Mouse (Mus musculus) heart, embryonic 10.5 days (tissue): Measurements from ENCODE around the gene Mrm1. TPM values are rescaled to one million over a fixed set of nuclear protein-coding genes. Genes with fewer than 3 reads are reported as not detected.

Experiments
- DNase-seq: peaks from one replicate; pipeline ENCODE4 v3.0.0-alpha.2; 2017; ENCODE audit warnings: low spot score
- H3K27ac ChIP-seq: fragments of 300-500 bp; sonication (generic); 2 replicates; pipeline ENCODE4 v1.5.1; 2016; ENCODE audit warnings: mild to moderate bottlenecking
- H3K27me3 ChIP-seq: fragments of 300-500 bp; sonication (generic); 2 replicates; pipeline ENCODE4 v1.6.1; 2016; ENCODE audit warnings: mild to moderate bottlenecking; ENCODE audit not compliant: poor library complexity, insufficient read depth, severe bottlenecking
- H3K36me3 ChIP-seq: fragments of 300-500 bp; sonication (generic); 2 replicates; pipeline ENCODE4 v1.6.1; 2016; ENCODE audit warnings: mild to moderate bottlenecking, moderate library complexity
- H3K4me1 ChIP-seq: fragments of 300-500 bp; sonication (generic); 2 replicates; pipeline ENCODE4 v1.6.1; 2016; ENCODE audit warnings: mild to moderate bottlenecking
- H3K4me3 ChIP-seq: fragments of 300-500 bp; sonication (generic); 2 replicates; pipeline ENCODE4 v1.5.1; 2016; ENCODE audit warnings: mild to moderate bottlenecking, moderate library complexity
- H3K9me3 ChIP-seq: fragments of 300-500 bp; sonication (generic); 2 replicates; pipeline ENCODE4 v1.6.1; 2016; ENCODE audit warnings: mild to moderate bottlenecking, moderate library complexity
- WGBS: fragments of 180-500 bp; shearing (Covaris S2); methylation state at CpG from one replicate; pipeline ENCODE4 v1.1.7; 2016; 5-methylcytosine and 5-hydroxymethylcytosine counted together
- polyA plus RNA-seq: library from polyadenylated mRNA; unstranded; fragments of >200 nt; fragmentation: Nextera tagmentation; extraction: Ambion mirVana; gene quantifications from 2 replicates; pipeline ENCODE4 v1.2.1, GENCODE M21; 2016

Gene Mrm1
- polyA plus RNA-seq, 1 experiment from 2014 or later, result 12.7 TPM

DNA sequence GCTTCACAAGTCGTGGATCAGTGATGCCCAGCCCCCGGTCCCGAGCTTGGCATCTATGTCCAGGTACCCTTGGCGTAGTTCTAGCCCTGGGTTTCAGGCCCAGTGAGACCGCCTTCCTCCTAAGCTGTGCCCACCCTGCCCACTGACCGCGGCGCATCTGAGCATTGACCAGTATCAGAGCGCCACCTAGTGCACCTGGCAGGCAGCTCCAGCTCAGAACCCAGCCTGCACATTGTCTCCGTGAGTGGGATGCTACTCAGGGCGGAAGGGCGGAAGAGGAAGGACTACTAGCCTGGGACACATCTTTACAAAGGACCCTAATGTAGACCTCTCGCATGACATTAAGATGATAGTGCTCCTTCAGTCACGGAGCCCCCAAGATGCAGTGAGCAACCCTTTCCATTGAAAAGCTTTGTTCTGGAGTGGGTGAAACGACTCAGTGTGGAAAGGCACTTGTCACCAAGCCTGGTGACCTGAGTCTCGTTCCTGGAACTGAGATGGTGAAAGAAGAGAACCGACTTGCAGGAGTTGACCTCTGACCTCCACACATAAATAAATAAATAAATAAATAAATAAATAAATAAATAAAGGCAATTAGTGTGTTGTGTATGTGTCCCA, 24.7 kb downstream of the Mrm1 start:
- no peaks in the 10 kb centered on the region for H3K36me3 ChIP-seq
- 0 out of 2 replicates have a peak, but pooled peaks cover 4% of the 10 kb centered on the region for H3K4me1 ChIP-seq
- 11% methylated on average over 17 of the region's 17 CpGs for WGBS
- no peak overlapping the region for H3K27ac ChIP-seq
- peak overlapping the region; percentile 30; the same call in 1 of the 2 replicates for H3K4me3 ChIP-seq
- H3K9me3 ChIP-seq, result no peaks in the 10 kb centered on the region
- DNase-seq, result peak; percentile 88
- H3K27me3 ChIP-seq, result peaks cover 45% of the 10 kb centered on the region; the same call in 1 of the 2 replicates

DNA sequence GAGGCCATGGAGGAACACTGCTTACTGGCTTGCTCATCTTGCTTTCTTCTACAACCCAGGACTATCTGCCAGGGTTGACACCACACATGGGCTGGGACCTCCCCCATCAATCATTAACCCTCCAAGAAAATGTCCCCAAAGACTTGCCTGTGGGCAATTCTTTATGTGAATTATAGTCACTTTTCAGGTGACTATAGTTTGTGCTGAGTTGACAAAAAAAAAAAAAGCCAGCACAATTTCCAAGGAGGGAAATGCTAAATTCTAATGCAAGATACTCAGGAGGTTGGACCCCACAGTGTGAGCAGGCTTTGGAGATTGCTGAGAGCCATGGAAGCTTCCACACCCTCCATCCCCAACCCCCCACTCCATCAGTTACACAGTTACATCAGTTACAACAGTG, 25.8 kb downstream of the Mrm1 start:
- H3K27me3 ChIP-seq, result peaks cover 45% of the 10 kb centered on the region; the same call in 1 of the 2 replicates
- DNase-seq, result no peak
- H3K36me3 ChIP-seq, result no peaks in the 10 kb centered on the region
- no peak overlapping the region for H3K4me3 ChIP-seq
- no peak overlapping the region for H3K27ac ChIP-seq
- 0 out of 2 replicates have a peak, but pooled peaks cover 4% of the 10 kb centered on the region for H3K4me1 ChIP-seq
- H3K9me3 ChIP-seq, result no peaks in the 10 kb centered on the region

DNA sequence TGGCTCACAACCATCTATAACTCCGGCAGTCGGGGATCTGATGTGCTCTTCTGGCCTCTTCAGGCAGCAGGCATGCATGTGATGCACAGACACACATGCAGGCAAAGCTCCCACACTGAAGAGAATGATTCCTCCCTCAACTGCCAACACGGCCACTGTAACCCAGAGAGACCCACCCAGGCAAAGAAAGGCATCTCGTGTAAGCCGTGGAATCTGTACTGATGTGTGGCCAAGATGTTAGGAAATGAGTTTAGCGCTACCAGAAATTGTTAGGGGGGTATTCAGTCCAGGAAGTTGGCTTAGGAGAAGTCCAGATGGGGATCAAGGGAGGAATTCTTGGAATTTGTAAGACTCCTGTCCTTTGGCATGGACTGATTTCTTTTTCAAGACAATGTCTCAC, 28.9 kb downstream of the Mrm1 start:
- DNase-seq, result no peak
- H3K4me3 ChIP-seq, result no peak overlapping the region
- no peaks in the 10 kb centered on the region for H3K36me3 ChIP-seq
- H3K27ac ChIP-seq, result no peak overlapping the region
- H3K4me1 ChIP-seq, result 0 out of 2 replicates have a peak, but pooled peaks cover 4% of the 10 kb centered on the region
- peaks cover 28% of the 10 kb centered on the region; the same call in 1 of the 2 replicates for H3K27me3 ChIP-seq
- H3K9me3 ChIP-seq, result no peaks in the 10 kb centered on the region
- 77% methylated on average over 6 of the region's 6 CpGs for WGBS

DNA sequence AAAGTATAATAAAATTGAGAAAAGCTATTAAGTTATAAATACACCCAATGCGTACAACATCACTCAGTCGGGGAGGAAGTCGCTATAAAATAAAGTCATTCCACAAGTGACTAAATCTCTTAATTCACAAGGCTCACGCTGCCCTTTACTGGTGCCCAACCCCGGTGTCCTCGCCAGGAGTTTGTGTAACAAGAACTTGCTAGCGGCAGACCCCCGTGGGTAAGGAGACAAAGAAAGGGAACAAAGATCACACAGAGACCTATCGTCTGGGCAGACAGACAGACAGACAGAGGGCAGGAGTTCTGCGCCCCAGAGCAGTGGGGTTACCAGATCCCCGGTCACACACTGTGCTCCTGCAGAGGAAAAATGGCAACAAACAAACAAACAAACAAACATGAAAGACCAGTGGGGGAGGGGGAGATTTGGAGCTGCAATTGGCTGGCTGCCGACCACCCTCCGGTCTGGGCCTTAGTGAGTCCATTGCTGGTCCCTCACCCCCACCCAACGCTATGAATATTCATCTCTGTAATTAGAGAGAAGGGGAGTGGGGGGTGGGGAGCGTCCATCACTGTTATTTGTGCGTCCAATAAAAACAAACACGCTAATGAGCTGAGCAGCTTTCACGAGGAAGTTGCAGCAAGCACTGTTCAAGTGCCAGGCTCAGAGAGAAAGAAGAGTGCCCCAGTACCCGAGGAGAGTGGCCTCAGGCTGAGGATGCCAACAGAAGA, 39.0 kb downstream of the Mrm1 start:
- DNase-seq, result no peak
- 5% methylated on average over 19 of the region's 19 CpGs for WGBS
- Histone ChIP-seq H3K27me3 (peaks cover 58% of the 10 kb centered on the region), H3K36me3 (no peaks in the 10 kb centered on the region), H3K9me3 (no peaks in the 10 kb centered on the region), H3K4me3 (peak overlapping the region; percentile 19; the same call in 1 of the 2 replicates), H3K4me1 (peaks cover 21% of the 10 kb centered on the region), H3K27ac (no peak overlapping the region)

DNA sequence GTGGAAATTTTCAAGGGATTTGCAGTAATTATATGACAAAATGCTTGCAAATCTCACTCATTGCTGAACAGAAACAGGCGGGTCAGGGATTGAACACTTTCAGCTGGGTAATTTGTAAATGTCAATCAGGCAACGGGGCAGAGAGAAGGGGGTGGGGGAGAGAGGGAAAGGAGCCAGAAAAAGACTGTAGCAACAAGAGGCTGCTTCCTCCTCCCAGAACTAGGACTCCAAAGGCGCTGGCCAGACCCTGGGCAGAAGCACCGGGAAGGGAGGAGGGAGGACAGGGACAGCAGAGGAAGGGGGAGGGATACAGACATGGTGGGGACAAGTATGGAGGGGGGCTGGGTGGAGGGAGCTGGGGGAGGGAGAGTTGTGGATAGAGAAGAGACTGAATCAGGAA, 43.8 kb downstream of the Mrm1 start:
- H3K36me3 ChIP-seq, result no peaks in the 10 kb centered on the region
- H3K27me3 ChIP-seq, result peaks cover 44% of the 10 kb centered on the region
- no peak overlapping the region for H3K4me3 ChIP-seq
- H3K4me1 ChIP-seq, result peaks cover 16% of the 10 kb centered on the region
- no peak for DNase-seq
- no peaks in the 10 kb centered on the region for H3K9me3 ChIP-seq
- WGBS, result 5% methylated on average over 4 of the region's 4 CpGs
- no peak overlapping the region for H3K27ac ChIP-seq

DNA sequence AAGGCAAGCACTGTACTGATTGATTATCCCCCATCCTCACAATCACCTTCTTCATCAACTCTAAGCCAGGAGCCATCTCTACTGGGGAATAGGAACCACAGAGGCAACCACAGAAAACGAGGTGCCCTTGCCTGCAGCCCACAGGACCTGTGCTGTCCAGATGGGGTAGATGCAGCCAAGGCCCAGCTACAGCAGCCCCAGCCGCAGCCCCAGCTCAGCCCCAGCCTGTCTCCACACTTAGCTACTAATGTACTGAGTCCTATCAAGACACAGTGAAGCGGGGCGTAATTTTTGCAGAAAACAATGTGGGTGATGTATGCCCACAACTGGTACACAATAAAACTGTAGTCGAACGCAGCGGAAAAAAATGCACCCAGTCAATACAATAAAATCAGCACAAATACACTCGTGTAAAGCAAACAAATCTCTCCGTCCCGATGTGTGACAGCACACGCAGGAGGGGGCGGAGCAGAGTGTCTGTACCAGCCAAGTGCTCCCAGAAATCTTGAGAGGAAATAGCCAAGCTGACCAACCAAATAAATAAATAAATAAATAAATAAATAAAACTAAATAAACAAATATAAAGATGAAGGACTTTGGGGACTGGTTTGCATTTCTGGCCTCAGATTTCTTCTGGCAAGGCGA, 44.3 kb downstream of the Mrm1 start:
- Histone ChIP-seq H3K4me3 (no peak overlapping the region), H3K9me3 (no peaks in the 10 kb centered on the region), H3K27ac (no peak overlapping the region), H3K27me3 (peaks cover 38% of the 10 kb centered on the region), H3K4me1 (peaks cover 11% of the 10 kb centered on the region), H3K36me3 (no peaks in the 10 kb centered on the region)
- DNase-seq, result no peak
- WGBS, result 59% methylated on average over 13 of the region's 13 CpGs

DNA sequence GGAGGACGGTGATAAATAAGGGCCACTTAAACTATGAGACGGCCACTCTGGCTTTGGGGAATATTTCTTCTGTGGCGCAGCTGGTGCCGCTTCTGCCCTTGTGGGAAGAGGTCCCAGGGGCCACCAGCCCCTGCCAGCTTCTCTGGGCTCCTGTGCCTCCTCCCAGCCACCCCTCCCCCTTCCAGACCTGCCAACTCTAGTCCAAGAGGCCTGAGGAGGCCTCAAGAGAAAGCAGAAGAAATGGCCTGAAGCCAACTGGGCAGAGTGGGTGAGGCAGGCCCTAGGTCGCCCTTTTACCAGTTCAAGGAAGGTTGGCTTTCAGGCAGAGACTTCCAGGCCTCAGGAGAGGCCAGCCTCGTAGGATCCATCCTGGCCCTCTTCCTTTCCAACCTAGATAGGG, 51.4 kb downstream of the Mrm1 start:
- no peaks in the 10 kb centered on the region for H3K36me3 ChIP-seq
- peak overlapping the region; percentile 56 for H3K27ac ChIP-seq
- WGBS, result 55% methylated on average over 6 of the region's 6 CpGs
- no peaks in the 10 kb centered on the region for H3K9me3 ChIP-seq
- peaks cover 48% of the 10 kb centered on the region for H3K27me3 ChIP-seq
- no peak overlapping the region for H3K4me3 ChIP-seq
- H3K4me1 ChIP-seq, result peaks cover 34% of the 10 kb centered on the region
- no peak for DNase-seq

DNA sequence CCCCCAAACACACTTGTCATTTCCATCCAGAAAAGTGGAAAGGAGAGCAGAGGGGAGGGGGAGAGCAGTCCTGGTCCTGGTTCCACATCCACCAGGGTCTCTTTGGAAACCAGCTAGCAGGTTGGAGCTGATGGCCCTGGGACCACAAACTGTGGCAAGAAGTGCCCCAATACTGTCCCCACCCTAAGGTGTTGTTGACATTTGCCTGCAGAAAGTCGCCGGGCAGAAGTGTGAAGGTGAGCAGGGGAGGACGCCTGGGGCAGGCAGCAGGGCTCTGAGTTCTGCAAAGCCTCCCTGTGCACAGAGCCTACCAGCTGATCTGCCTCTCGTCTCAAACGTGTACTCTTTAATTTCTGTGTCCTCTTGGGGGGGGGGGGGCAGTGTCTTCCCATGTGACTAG, 54.2 kb downstream of the Mrm1 start:
- no peak for DNase-seq
- Histone ChIP-seq H3K4me1 (peaks cover 46% of the 10 kb centered on the region), H3K27ac (peak overlapping the region; percentile 80), H3K36me3 (no peaks in the 10 kb centered on the region), H3K9me3 (no peaks in the 10 kb centered on the region), H3K4me3 (peak overlapping the region; percentile 46), H3K27me3 (peaks cover 66% of the 10 kb centered on the region)
- whole genome bisulfite sequencing, result 8% methylated on average over 5 of the region's 5 CpGs

DNA sequence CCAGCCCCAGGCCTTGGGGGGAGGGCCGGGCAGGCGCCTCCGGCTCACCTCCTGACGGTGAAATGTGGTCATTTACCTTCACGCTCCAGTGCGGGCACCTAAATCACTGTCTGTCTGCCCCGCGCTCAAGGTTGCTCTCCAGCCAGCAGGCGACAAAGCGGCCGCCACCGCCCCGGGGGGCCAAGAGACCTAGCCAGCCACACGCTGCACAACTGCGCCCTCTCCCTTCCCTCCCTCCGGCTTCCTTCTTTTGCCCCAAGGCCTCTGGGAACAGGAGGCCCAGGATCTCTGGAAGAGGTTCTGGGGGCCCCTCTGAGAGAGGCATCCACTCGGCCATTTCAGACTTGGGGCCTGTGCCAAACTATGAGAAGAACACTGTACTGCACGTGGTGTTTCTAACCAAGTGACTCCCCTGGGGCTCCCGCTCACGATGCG, 54.8 kb downstream of the Mrm1 start:
- 3% methylated on average over 21 of the region's 21 CpGs for WGBS
- Histone ChIP-seq H3K4me1 (peaks cover 46% of the 10 kb centered on the region), H3K9me3 (no peaks in the 10 kb centered on the region), H3K4me3 (peak overlapping the region; percentile 46), H3K36me3 (no peaks in the 10 kb centered on the region), H3K27ac (peak overlapping the region; percentile 80), H3K27me3 (peaks cover 71% of the 10 kb centered on the region)
- DNase-seq, result no peak

DNA sequence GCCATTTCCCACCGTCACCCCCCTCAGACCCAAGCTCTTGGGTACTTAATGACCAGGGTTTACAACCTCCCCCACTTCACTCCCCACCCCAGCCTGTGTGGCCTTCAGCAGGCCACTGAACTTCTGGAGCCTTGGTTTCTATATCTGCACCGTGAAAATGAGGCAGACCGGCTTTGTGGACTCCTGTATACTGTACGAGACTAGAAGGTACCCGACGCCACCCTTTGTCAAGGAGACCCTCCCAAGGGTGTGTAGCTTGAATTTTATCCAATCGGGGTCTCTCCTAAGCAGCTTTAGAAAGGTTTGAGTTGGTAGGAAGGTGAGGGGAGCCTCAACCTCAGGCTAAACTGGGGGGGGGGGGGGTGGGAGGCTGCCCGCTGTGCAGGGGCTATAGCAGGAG, 55.2 kb downstream of the Mrm1 start:
- peaks cover 71% of the 10 kb centered on the region for H3K27me3 ChIP-seq
- 24% methylated on average over 8 of the region's 8 CpGs for WGBS
- peak overlapping the region; percentile 46 for H3K4me3 ChIP-seq
- no peaks in the 10 kb centered on the region for H3K36me3 ChIP-seq
- no peaks in the 10 kb centered on the region for H3K9me3 ChIP-seq
- no peak for DNase-seq
- H3K4me1 ChIP-seq, result peaks cover 46% of the 10 kb centered on the region
- H3K27ac ChIP-seq, result peak overlapping the region; percentile 80

Other genes with a start within 250 kb of the Mrm1 start
- 29.3 and 34.3 TPM in 2 replicates for gene Dhrs11, start 9.5 kb upstream of the Mrm1 start, polyA plus RNA-seq
- 50.5 and 61.9 TPM in 2 replicates for gene Ggnbp2, start 51.3 kb upstream of the Mrm1 start, polyA plus RNA-seq
- gene Myo19, start 60.6 kb upstream of the Mrm1 start, polyA plus RNA-seq, result 10.1 and 10.6 TPM in 2 replicates
- 2.7 and 2.8 TPM in 2 replicates for gene Pigw, start 60.8 kb upstream of the Mrm1 start, polyA plus RNA-seq
- gene Znhit3, start 96.9 kb upstream of the Mrm1 start, polyA plus RNA-seq, result 55.1 and 78.2 TPM in 2 replicates
- 24.1 and 38.2 TPM in 2 replicates for gene Car4, start 138.3 kb upstream of the Mrm1 start, polyA plus RNA-seq